Mouse (Mus musculus) urinary bladder, postnatal 25 days (tissue): ENCODE measurements around the gene Tmem87b.

Experiments used
- DNase-seq: peaks from one replicate; pipeline ENCODE4 v3.0.0; 2022; ENCODE audit warnings: low spot score

The Tmem87b gene

GRCm38 (mm10) chr2:128887866-128888550 lies 70.1 kb downstream of the Tmem87b start:
- no peak for DNase-seq

- DNase-seq: no peak
These were observed 72.9 kb downstream of the Tmem87b start for GRCm38 (mm10) chr2:128890661-128891335.

GRCm38 (mm10) chr2:128892180-128892721 lies 74.3 kb downstream of the Tmem87b start:
- DNase-seq: no peak

DNA sequence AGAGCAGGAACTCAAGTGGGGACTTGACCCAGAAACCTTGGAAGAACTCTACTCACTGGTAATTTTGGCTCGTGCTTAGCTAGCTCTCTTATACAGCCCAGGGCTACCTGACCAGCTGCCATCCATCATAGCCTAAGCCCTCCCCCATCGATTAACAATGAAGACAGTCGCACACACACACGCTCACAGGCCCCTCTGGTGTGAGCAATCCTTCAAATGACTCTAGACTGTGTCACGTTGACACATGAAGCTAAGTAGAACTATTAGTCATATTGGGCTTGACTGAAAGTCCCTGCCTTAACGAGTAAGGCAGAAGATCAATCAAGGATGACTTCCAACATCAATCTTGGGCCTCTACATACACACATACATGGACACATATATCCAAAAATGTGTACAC lies 84.9 kb downstream of the Tmem87b start:
- no peak for DNase-seq

DNA sequence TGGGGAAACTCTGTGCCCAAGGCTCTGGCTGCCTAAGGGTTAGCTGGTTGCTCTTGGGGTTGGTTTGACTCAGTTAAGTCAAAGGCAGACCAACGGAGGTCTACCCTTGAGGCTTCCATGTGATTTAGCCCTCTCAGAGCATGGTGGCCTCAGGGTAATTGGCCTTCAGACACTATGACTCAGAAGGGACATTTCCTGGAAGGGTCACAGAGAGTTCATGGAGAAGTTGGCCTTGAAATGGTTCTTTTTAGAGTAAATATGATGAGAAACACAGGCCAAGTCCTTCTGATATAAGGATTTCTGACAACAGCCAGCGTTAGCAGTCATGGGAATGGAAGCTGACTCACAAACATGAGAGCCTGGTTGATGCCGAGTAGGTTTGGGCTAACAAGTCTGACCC lies 85.7 kb downstream of the Tmem87b start:
- no peak for DNase-seq
